Mouse (Mus musculus) spleen, postnatal 4 days (tissue): ENCODE results near the gene Acbd7.

ENCODE experiments used
- DNase-seq, 2 experiments: peaks; one replicate each; pipeline ENCODE4 v3.0.0; 2022; ENCODE audit warnings: low spot score in 2 of 2

Acbd7 gene

DNA sequence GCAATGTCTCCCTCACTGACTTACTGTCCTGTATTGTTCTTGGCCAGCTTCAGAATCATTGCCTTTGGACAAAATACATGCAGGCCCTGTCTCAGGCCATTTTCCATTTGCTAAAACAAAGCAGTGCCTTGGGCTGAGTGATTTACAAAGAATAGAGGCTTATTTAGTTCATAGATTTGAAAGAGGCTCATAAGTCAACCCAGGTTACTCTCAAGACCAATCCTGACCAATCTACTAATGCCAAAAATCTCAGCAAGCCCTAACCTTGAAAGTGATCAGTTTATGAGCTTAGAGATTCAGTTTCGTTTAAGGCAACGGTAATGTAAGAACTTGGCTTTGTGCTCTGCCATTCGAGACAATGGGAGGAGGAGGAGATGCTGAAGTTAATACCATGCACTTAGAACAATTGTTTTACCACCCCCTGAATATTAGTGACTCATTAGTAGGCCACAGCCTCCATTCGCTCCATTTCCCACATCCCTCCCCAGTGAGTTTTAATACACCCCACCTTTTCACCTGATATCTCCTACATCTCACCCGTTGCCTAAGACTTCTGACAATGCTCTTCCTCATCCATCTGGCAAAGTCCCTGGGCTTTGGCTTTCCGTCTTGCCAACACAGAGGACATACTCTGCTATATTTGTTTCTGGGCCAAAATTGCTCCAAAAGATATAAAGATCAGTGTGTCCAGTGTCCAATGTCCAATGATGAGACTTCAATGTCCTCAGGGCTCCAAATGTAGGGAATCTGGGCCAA, 51.3 kb downstream of the Acbd7 start:
- DNase-seq: no peak
